Mouse (Mus musculus) layer of hippocampus, postnatal 10 days (tissue): ENCODE data around the gene Flt3l. TPM values are rescaled to one million over a fixed set of nuclear protein-coding genes. Genes with fewer than 3 reads are reported as not detected.
"Not testable (repeated sequence)": the region's sequence is repeated elsewhere in the genome, so short reads cannot be mapped to it uniquely, and the experiment has no call there.

ENCODE experiments used
- DNase-seq, 2 experiments: peaks; one replicate each; pipeline ENCODE4 v3.0.0; 2021; ENCODE audit warnings: low spot score in 2 of 2
- long read RNA-seq: library from polyadenylated mRNA; stranded (forward); transcript quantifications from one replicate; pipeline ENCODE4 v2.0.0, GENCODE M21; 2023
- total RNA-seq, 2 experiments: library from RNA; stranded (reverse); gene quantifications; 2 replicates each; pipeline ENCODE4 v1.2.3; 2021

Gene Flt3l
- 1 to 10 TPM; 4.3 to 6.0 TPM for total RNA-seq
- long read RNA-seq, partial matches to known transcripts = 1 of 1 reads
- long read RNA-seq, other reads (novel, unspliced or antisense) = 0 of 1 reads

GRCm38 (mm10) chr7:45135993-45136567 is at the start of gene Flt3l, which contains the start of gene Gm45713:
Gene Flt3l, minus strand, starts transcription at chr7:45136432.
Gene Gm45713, minus strand, starts transcription at chr7:45136231.
- DNase-seq = peak; percentile 90 to 93

- no peak for DNase-seq
Observed at GRCm38 (mm10) chr7:45185921-45186320, 49.7 kb upstream of the Flt3l start.

GRCm38 (mm10) chr7:45183672-45184071 is 47.4 kb upstream of the Flt3l start:
- DNase-seq = no peak

GRCm38 (mm10) chr7:45182606-45183005 is 46.4 kb upstream of the Flt3l start:
- DNase-seq = no peak

- peak; percentile 78 to 83 for DNase-seq
Observed at GRCm38 (mm10) chr7:45182199-45182601, 46.0 kb upstream of the Flt3l start.

- DNase-seq = no peak
Observed at GRCm38 (mm10) chr7:45181540-45181939, 45.3 kb upstream of the Flt3l start.

GRCm38 (mm10) chr7:45180896-45181477 is 44.8 kb upstream of the Flt3l start, which contains the start of gene Pth2:
Gene Pth2, plus strand, starts transcription at chr7:45180995.
- DNase-seq = no peak

- DNase-seq = no peak
Observed at GRCm38 (mm10) chr7:45179469-45179868, 43.2 kb upstream of the Flt3l start, which contains the start of gene Gfy. Gene Gfy, minus strand, starts transcription at chr7:45179569.

GRCm38 (mm10) chr7:45178550-45178949 is 42.3 kb upstream of the Flt3l start:
- DNase-seq = no peak

GRCm38 (mm10) chr7:45176356-45176755 is 40.1 kb upstream of the Flt3l start:
- DNase-seq = peak in 1 of 2 experiments; percentile 25

GRCm38 (mm10) chr7:45175929-45176328 is 39.7 kb upstream of the Flt3l start:
- no peak for DNase-seq

GRCm38 (mm10) chr7:45175398-45175797 is 39.2 kb upstream of the Flt3l start:
- no peak for DNase-seq

GRCm38 (mm10) chr7:45174567-45175280 is 38.5 kb upstream of the Flt3l start:
- DNase-seq = no peak

GRCm38 (mm10) chr7:45173772-45174171 is 37.5 kb upstream of the Flt3l start:
- not testable (repeated sequence) for DNase-seq

- DNase-seq = peak in 1 of 2 experiments; percentile 32
Observed at GRCm38 (mm10) chr7:45172974-45173373, 36.7 kb upstream of the Flt3l start.

- DNase-seq = peak; percentile 57 to 63
Observed at GRCm38 (mm10) chr7:45169495-45169894, 33.3 kb upstream of the Flt3l start.

- DNase-seq = no peak
Observed at GRCm38 (mm10) chr7:45168656-45169055, 32.4 kb upstream of the Flt3l start.

GRCm38 (mm10) chr7:45167761-45168445 is 31.7 kb upstream of the Flt3l start:
- DNase-seq = peak; percentile 57 to 59

- DNase-seq = peak in 1 of 2 experiments; percentile 34
Observed at GRCm38 (mm10) chr7:45166950-45167401, 30.7 kb upstream of the Flt3l start.

- no peak for DNase-seq
Observed at GRCm38 (mm10) chr7:45165701-45166100, 29.5 kb upstream of the Flt3l start.

GRCm38 (mm10) chr7:45164833-45165232 is 28.6 kb upstream of the Flt3l start:
- DNase-seq = no peak
